Mouse (Mus musculus): ENCODE results near the gene Shroom2. TPM values are rescaled to one million over a fixed set of nuclear protein-coding genes. Genes with fewer than 3 reads are reported as not detected.

The Shroom2 gene
- 100 to 1,000 TPM; 137 to 141 TPM for total RNA-seq (2021)
- long read RNA-seq, experiment 1, partial matches to known transcripts: 10 of 69 reads
- long read RNA-seq, experiment 1, other reads (novel, unspliced or antisense): 59 of 69 reads
- long read RNA-seq, experiment 2, full-length matches to known transcripts: 1 of 101 reads
- long read RNA-seq, experiment 2, partial matches to known transcripts: 5 of 101 reads
- long read RNA-seq, experiment 2, other reads (novel, unspliced or antisense): 95 of 101 reads

- DNase-seq (ENCODE audit: low spot score in 2 of 2): peak in 1 of 2 experiments; percentile 1
Observed at GRCm38 (mm10) chrX:152768891-152769599, at the start of gene Shroom2. Shroom2 (minus strand) TSS chrX:152769465.

- peak in 1 of 2 experiments; percentile 7 for DNase-seq (ENCODE audit: low spot score in 2 of 2)
Observed at GRCm38 (mm10) chrX:152818996-152819395, 49.7 kb upstream of the Shroom2 start.

GRCm38 (mm10) chrX:152813339-152813738 is 44.1 kb upstream of the Shroom2 start:
- DNase-seq (ENCODE audit: low spot score in 2 of 2): no peak

- no peak for DNase-seq (ENCODE audit: low spot score in 2 of 2)
Observed at GRCm38 (mm10) chrX:152805317-152805716, 36.1 kb upstream of the Shroom2 start.

- DNase-seq (ENCODE audit: low spot score in 2 of 2): no peak
Observed at GRCm38 (mm10) chrX:152788611-152789010, 19.3 kb upstream of the Shroom2 start.

- no peak for DNase-seq (ENCODE audit: low spot score in 2 of 2)
Observed at GRCm38 (mm10) chrX:152788129-152788528, 18.9 kb upstream of the Shroom2 start.

- DNase-seq (ENCODE audit: low spot score in 2 of 2): no peak
Observed at GRCm38 (mm10) chrX:152781720-152782403, 12.6 kb upstream of the Shroom2 start, which contains the start of gene Gpr143. Gpr143 (plus strand) TSS chrX:152781921.

GRCm38 (mm10) chrX:152769600-152770157 is 414 bp upstream of the Shroom2 start:
- DNase-seq (ENCODE audit: low spot score in 2 of 2): peak; percentile 6 to 35

- no peak for DNase-seq (ENCODE audit: low spot score in 2 of 2)
Observed at GRCm38 (mm10) chrX:152764171-152764570, 5.1 kb downstream of the Shroom2 start.

- DNase-seq (ENCODE audit: low spot score in 2 of 2): no peak
Observed at GRCm38 (mm10) chrX:152762855-152763254, 6.4 kb downstream of the Shroom2 start.

- peak in 1 of 2 experiments; percentile 4 for DNase-seq (ENCODE audit: low spot score in 2 of 2)
Observed at GRCm38 (mm10) chrX:152762437-152762836, 6.8 kb downstream of the Shroom2 start.

GRCm38 (mm10) chrX:152756293-152756692 is 13.0 kb downstream of the Shroom2 start:
- no peak for DNase-seq (ENCODE audit: low spot score in 2 of 2)

- no peak for DNase-seq (ENCODE audit: low spot score in 2 of 2)
Observed at GRCm38 (mm10) chrX:152755819-152756218, 13.4 kb downstream of the Shroom2 start.

- no peak for DNase-seq (ENCODE audit: low spot score in 2 of 2)
Observed at GRCm38 (mm10) chrX:152745925-152746324, 23.3 kb downstream of the Shroom2 start.

- DNase-seq (ENCODE audit: low spot score in 2 of 2): no peak
Observed at GRCm38 (mm10) chrX:152743642-152744041, 25.6 kb downstream of the Shroom2 start.

GRCm38 (mm10) chrX:152738759-152739368 is 30.4 kb downstream of the Shroom2 start:
- no peak for DNase-seq (ENCODE audit: low spot score in 2 of 2)

GRCm38 (mm10) chrX:152738191-152738590 is 31.1 kb downstream of the Shroom2 start:
- DNase-seq (ENCODE audit: low spot score in 2 of 2): no peak

GRCm38 (mm10) chrX:152735283-152735682 is 34.0 kb downstream of the Shroom2 start:
- DNase-seq (ENCODE audit: low spot score in 2 of 2): no peak

- no peak for DNase-seq (ENCODE audit: low spot score in 2 of 2)
Observed at GRCm38 (mm10) chrX:152716693-152717092, 52.6 kb downstream of the Shroom2 start.

- DNase-seq (ENCODE audit: low spot score in 2 of 2): peak in 1 of 2 experiments; percentile 4
Observed at GRCm38 (mm10) chrX:152710715-152711114, 58.5 kb downstream of the Shroom2 start.

- DNase-seq (ENCODE audit: low spot score in 2 of 2): no peak
Observed at GRCm38 (mm10) chrX:152708359-152708758, 60.9 kb downstream of the Shroom2 start.

Measured in layer of hippocampus, postnatal 14 days (tissue).